Mouse (Mus musculus): ENCODE results near the gene Catsperd.

DNA sequence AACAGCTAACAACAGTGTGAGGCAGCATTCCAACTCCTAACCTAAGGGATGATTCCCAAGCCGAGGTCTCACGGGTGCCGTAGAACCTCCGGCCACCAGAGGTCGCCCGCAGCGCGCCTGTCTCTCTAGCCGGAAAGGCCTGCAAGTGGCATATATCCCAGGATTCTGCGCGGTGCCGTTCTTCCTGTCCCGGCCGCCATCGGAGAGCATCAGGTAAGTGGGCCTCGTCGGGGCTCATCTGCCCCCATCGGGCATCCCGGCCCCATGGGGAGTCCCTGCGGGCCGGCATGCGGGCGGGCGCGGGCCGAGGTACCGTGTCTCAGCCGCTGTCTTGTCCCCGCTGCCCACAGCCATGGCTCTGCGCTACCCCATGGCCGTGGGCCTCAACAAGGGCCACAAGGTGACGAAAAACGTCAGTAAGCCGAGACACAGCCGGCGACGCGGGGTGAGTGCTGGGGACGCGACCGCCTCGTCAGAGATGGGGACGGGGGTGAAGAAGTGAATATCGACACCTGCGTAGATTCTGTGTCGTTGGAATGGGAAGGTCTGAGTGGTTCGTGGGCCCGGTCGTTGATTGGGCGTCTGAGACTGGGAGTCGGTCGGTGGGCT lies 14.6 kb upstream of the Catsperd start, which contains the start of gene Rpl36:
- TF ChIP-seq CTCF (IDR thresholded peaks at IDR 0.05; ENCODE audit: extremely low read depth, insufficient read length, insufficient replicate concordance, low read depth, low read length) (peak; percentile 96), POLR2A (IDR thresholded peaks at IDR 0.05; ENCODE audit: low read depth, low read length) (peak; percentile 61)
